Mouse (Mus musculus) limb, embryonic 12.5 days (tissue): ENCODE results near the gene Sox5. TPM values are rescaled to one million over a fixed set of nuclear protein-coding genes. Genes with fewer than 3 reads are reported as not detected.

Source experiments
- ATAC-seq: fragments of 200-750 bp; cut with Nextera tagmentation; 2 replicates; pipeline ENCODE4 v1.8.0; 2017; ENCODE audit warnings: low read depth, moderate TSS enrichment; ENCODE audit not compliant: insufficient number of reproducible peaks, insufficient read depth, low FRiP score, low TSS enrichment
- H3K27ac ChIP-seq: fragments of 300-500 bp; sonication (generic); 2 replicates; pipeline ENCODE4 v1.5.1; 2016; ENCODE audit warnings: mild to moderate bottlenecking, moderate library complexity
- H3K27me3 ChIP-seq: fragments of 300-500 bp; sonication (generic); 2 replicates; pipeline ENCODE4 v1.6.1; 2016; ENCODE audit warnings: mild to moderate bottlenecking, moderate library complexity
- H3K36me3 ChIP-seq: fragments of 300-500 bp; sonication (generic); 2 replicates; pipeline ENCODE4 v1.6.1; 2016; ENCODE audit warnings: mild to moderate bottlenecking, moderate library complexity
- H3K4me1 ChIP-seq: fragments of 300-500 bp; sonication (generic); replicated peaks from 2 replicates; pipeline ENCODE4 v1.6.1; 2016
- H3K4me2 ChIP-seq: fragments of 300-500 bp; sonication (generic); 2 replicates; pipeline ENCODE4 v1.6.1; 2016; ENCODE audit warnings: mild to moderate bottlenecking, moderate library complexity
- H3K4me3 ChIP-seq: fragments of 300-500 bp; sonication (generic); replicated peaks from 2 replicates; pipeline ENCODE4 v1.5.1; 2016; ENCODE audit warnings: mild to moderate bottlenecking
- H3K9ac ChIP-seq: fragments of 300-500 bp; sonication (generic); replicated peaks from 2 replicates; pipeline ENCODE4 v1.6.1; 2016; ENCODE audit warnings: mild to moderate bottlenecking, moderate library complexity
- H3K9me3 ChIP-seq: fragments of 300-500 bp; sonication (generic); 2 replicates; pipeline ENCODE4 v1.6.1; 2016; ENCODE audit warnings: mild to moderate bottlenecking, moderate library complexity
- WGBS: fragments of 180-500 bp; shearing (Covaris S2); methylation state at CpG from one replicate; pipeline ENCODE4 v1.1.7; 2016; 5-methylcytosine and 5-hydroxymethylcytosine counted together
- polyA plus RNA-seq: library from polyadenylated mRNA; unstranded; fragments of >200 nt; fragmentation: Nextera tagmentation; extraction: Ambion mirVana; gene quantifications from 2 replicates; pipeline ENCODE4 v1.2.1, GENCODE M21; 2016

Gene Sox5
- polyA plus RNA-seq, 1 experiment from 2014 or later = 96.1 TPM

DNA sequence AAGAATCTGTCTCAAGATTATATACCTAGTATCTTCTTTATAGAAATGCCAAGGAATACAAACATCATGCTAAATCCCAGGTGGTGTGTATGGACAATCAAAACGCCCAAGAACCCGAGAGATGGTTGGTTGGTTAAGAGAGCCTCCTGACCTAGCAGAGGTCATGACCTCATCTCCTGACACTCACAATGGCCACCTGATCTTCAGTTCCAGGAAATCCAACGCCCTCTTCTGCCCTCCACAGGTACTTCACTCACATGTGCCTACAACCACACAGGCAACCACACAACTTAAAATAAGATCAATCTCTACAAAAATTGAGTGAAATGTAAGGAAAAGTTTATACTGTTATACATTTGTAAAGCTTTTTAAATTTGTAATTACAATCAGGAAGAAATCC is 12.6 kb upstream of the Sox5 start:
- Histone ChIP-seq H3K4me3 (no peak overlapping the region), H3K9ac (no peak overlapping the region), H3K36me3 (no peaks in the 10 kb centered on the region), H3K27me3 (peaks cover 9% of the 10 kb centered on the region; the same call in 1 of the 2 replicates), H3K27ac (no peak overlapping the region), H3K4me2 (no peak overlapping the region), H3K4me1 (peaks cover 3% of the 10 kb centered on the region; the same call in 1 of the 2 replicates), H3K9me3 (no peaks in the 10 kb centered on the region)
- no peak for ATAC-seq
- WGBS = 68% methylated on average over 3 of the region's 3 CpGs

DNA sequence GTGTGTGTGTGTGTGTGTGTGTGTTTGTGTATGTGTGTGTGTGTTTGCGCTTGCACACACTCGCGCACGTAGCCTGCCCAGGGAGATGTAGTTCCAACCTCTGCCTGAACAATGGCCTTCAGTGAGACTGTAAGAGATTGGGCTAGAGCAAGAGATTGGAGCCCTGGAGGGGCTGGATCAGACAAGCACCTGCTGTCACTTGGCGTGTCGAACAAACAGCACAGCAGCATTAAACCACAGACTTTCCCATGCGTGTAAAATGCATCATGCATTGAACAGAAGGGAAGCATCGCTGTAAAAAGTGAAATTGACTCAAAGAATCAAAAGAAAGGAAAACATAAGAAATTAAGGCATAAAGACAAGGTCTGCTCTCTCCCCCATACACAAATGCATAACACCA is 11.1 kb upstream of the Sox5 start:
- H3K36me3 ChIP-seq = no peaks in the 10 kb centered on the region
- no peak for ATAC-seq
- no peak overlapping the region for H3K4me3 ChIP-seq
- H3K9ac ChIP-seq = no peak overlapping the region
- peaks cover 9% of the 10 kb centered on the region for H3K4me1 ChIP-seq
- peaks cover 9% of the 10 kb centered on the region; the same call in 1 of the 2 replicates for H3K27me3 ChIP-seq
- WGBS = 89% methylated on average over 8 of the region's 8 CpGs
- H3K9me3 ChIP-seq = no peaks in the 10 kb centered on the region
- H3K4me2 ChIP-seq = no peak overlapping the region
- H3K27ac ChIP-seq = no peak overlapping the region

DNA sequence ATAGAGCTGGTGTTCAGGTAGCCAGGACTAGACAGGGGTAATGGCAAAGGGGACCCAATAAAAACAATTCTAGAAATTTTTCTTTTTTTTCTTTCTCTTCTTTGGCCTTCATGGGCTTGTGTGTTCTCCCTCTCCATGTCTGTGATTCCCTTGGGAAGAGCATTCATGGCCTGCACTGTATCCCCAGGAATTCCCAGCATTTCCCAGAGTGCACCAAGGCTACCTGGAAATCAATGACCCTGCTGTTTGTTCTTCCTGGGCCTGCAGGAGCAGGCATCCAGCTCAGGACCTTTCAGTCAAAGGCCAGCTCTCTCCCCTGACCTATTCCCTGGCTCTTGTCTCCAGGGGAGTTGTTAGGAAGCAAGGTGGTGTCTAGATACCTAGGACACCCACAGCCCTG is 1.5 kb upstream of the Sox5 start:
- H3K36me3 ChIP-seq = no peaks in the 10 kb centered on the region
- ATAC-seq = no peak
- no peak overlapping the region for H3K27ac ChIP-seq
- H3K4me1 ChIP-seq = peaks cover 23% of the 10 kb centered on the region
- H3K27me3 ChIP-seq = peaks cover 20% of the 10 kb centered on the region
- H3K4me3 ChIP-seq = 0 out of 2 replicates have a peak overlapping the region, but pooled peaks have one; percentile 76
- H3K9me3 ChIP-seq = no peaks in the 10 kb centered on the region
- no peak overlapping the region for H3K9ac ChIP-seq
- H3K4me2 ChIP-seq = no peak overlapping the region; the same call in 1 of the 2 replicates

DNA sequence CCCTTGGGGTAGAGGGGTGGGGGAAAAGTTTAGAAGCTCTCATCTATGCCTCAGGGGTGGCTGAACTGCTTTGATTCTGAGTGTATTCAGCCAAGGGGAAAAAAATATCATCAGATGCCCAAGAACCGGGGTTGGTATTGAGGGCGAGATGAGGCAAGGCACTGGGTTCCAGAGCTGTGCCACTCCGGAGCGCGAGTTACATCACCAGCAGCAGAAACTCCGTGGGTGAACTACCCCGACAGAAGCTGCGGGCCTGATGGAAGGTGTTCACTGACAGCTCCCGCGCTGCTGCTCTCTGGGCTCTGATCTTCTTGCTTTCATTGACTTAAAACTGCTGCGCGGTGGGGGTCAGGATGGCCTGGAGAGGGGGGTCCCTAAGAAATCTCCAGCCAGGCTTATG is 1.1 kb upstream of the Sox5 start:
- 11% methylated on average over 12 of the region's 12 CpGs for WGBS
- no peaks in the 10 kb centered on the region for H3K9me3 ChIP-seq
- H3K4me1 ChIP-seq = peaks cover 23% of the 10 kb centered on the region
- no peaks in the 10 kb centered on the region for H3K36me3 ChIP-seq
- ATAC-seq = no peak
- no peak overlapping the region for H3K27ac ChIP-seq
- peaks cover 20% of the 10 kb centered on the region for H3K27me3 ChIP-seq
- peak overlapping the region; percentile 93 for H3K4me2 ChIP-seq
- H3K4me3 ChIP-seq = peak overlapping the region; percentile 76
- H3K9ac ChIP-seq = peak overlapping the region; percentile 81; the same call in 1 of the 2 replicates

DNA sequence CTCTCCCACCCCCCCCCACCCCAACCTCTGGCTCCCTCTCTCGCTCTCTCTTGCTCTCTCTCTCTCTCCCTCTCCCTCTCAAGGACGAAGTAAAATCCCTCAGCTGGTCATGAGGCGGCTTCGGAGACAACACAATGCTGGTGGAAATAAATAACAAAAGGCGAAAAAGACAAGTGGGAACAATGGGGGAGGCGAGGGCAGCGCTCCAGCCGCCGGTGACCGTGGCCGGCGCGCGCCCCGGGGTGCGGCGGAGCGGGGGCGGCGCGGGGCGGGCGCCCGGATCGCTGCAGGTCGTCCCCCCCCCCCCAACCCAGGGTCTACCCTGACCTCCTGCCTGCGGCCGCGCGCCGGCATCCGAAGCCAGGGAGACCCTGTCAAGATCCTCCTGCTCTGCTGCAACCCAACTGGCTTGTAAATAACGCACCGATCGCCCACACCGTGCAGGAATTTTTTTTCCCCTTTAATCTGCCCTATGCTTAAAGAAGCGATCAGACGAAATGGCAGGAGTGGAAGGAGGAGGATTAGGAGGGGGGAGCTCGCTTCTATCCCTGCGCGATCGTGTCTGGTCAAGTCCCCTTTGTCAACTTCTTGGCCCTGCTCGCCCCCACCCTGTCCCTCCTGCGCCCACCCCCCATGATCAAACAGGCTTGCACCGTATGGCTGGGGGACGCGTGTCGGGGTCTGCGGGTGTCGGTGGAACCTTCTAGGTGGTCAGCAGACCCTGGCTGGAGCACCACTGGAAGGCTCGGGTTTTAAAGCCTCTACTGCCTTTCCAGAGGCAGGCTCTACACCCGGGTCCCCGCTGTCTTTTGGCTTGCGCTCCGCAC is 467 bp upstream of the Sox5 start:
- peaks cover 27% of the 10 kb centered on the region for H3K4me1 ChIP-seq
- H3K9me3 ChIP-seq = no peaks in the 10 kb centered on the region
- no peak overlapping the region for H3K27ac ChIP-seq
- no peaks in the 10 kb centered on the region for H3K36me3 ChIP-seq
- H3K27me3 ChIP-seq = peaks cover 20% of the 10 kb centered on the region
- H3K9ac ChIP-seq = peak overlapping the region; percentile 81
- peak overlapping the region; percentile 93 for H3K4me2 ChIP-seq
- WGBS = under 1% methylated on average over 43 of the region's 55 CpGs
- ATAC-seq = peak; percentile 38
- peak overlapping the region; percentile 76 for H3K4me3 ChIP-seq

DNA sequence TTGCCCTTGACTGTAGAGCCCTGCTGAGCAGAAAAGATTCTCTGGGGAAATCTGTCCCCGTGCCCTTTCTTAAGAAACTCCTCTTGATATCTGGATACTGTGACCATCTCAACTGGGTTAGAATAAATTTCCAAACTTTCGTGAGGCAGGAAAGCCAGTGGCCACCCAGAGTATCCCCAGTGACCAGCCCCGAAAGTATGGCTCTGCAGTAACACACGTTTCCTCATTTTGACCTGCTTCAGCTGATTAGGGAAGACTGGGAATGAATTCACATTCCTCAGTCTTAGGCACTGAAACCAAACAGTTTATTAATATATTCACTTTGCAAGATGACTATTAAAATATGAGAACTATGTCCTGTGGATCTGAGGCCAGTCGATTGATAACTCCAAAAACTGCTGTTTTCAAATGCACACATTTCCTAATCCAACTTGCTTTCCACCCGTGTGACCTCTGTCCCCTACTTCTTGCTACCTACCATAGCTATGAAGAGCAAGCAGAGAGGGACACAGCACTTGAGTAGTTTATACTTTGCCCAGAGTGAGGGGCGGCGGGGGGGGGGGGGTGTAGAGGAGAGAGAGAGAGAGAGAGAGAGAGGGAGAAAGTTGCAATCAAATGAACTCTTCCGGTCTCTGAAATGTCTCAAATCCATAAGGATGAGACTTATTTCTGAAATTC is 1.0 kb downstream of the Sox5 start:
- no peak for ATAC-seq
- no peaks in the 10 kb centered on the region for H3K36me3 ChIP-seq
- 20% methylated on average over 8 of the region's 9 CpGs for WGBS
- peak overlapping the region; percentile 93 for H3K4me2 ChIP-seq
- H3K4me1 ChIP-seq = peaks cover 30% of the 10 kb centered on the region
- peaks cover 15% of the 10 kb centered on the region for H3K27me3 ChIP-seq
- H3K9ac ChIP-seq = peak overlapping the region; percentile 81
- peak overlapping the region; percentile 76 for H3K4me3 ChIP-seq
- 0 out of 2 replicates have a peak overlapping the region, but pooled peaks have one; percentile 64 for H3K27ac ChIP-seq
- no peaks in the 10 kb centered on the region for H3K9me3 ChIP-seq

DNA sequence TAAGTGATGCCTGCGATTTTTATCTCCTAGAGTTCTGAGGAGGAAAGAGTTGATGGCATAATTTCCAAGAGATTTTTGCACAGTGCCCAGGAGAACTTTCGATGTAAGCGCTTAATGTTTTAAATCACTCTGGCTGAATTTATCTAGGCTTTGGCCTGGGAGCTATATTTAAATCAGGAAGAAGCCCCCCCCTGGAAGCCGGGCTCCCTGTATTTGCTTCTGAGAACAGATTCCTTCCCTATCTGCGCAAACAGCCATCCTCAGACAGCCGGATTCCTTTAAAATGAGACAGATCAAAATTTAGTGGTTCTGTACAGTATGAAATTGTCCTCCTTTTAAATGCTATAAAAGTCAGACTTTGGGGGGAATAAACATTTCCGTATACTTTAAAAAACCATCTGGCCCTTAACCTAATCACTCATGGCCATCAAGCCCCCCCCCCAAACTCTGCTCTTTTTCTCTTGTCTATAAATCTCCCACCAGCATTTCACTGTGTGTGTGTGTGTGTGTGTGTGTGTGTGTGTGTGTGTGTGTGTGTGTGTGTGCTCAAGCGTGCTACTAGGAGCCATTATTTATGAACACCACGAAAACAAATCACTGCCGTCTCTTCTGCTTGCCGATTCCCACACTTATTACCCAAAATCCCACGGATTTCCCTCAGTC is 1.7 kb downstream of the Sox5 start:
- Histone ChIP-seq H3K27ac (no peak overlapping the region), H3K36me3 (no peaks in the 10 kb centered on the region), H3K9me3 (no peaks in the 10 kb centered on the region), H3K9ac (no peak overlapping the region), H3K27me3 (peaks cover 15% of the 10 kb centered on the region), H3K4me2 (peak overlapping the region; percentile 93), H3K4me1 (peaks cover 37% of the 10 kb centered on the region), H3K4me3 (peak overlapping the region; percentile 76)
- no peak for ATAC-seq
- WGBS = 37% methylated on average over 12 of the region's 12 CpGs

DNA sequence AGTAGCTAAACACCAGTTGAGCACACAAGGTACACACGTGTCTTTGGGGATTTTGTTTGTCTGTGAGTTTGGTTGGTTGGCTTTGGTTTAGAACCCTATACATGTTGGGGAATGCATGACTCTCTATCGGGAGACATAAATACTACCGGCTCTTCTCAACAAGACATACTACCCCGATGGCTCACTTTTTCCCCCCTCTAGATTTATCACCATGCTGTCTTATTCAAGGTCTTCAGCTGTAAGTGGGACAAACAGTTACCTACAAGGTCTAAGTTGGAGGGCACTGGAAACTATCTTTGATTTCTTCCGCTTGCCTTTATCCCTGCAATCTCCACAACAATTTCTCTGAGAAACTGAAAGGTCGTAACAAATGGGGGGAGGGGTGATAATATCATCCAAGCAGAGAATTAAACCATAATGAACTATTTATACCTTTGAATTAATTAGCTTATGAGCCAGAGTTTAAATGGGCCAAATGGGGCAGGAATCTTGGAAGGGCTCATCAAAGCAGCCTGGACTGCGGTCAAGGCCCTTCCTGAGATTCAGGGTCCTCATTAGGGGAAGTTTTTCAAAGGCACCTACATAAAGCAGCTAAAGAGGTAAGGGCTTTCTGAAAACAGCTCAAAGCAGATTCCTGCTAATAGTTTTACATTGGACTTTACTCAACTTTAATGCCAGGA is 4.3 kb downstream of the Sox5 start:
- Histone ChIP-seq H3K27ac (no peak overlapping the region), H3K36me3 (no peaks in the 10 kb centered on the region), H3K4me3 (no peak overlapping the region), H3K4me2 (no peak overlapping the region), H3K27me3 (no peaks in the 10 kb centered on the region; the same call in 1 of the 2 replicates), H3K4me1 (peaks cover 36% of the 10 kb centered on the region), H3K9ac (no peak overlapping the region), H3K9me3 (no peaks in the 10 kb centered on the region)
- 80% methylated on average over 7 of the region's 7 CpGs for WGBS
- no peak for ATAC-seq

DNA sequence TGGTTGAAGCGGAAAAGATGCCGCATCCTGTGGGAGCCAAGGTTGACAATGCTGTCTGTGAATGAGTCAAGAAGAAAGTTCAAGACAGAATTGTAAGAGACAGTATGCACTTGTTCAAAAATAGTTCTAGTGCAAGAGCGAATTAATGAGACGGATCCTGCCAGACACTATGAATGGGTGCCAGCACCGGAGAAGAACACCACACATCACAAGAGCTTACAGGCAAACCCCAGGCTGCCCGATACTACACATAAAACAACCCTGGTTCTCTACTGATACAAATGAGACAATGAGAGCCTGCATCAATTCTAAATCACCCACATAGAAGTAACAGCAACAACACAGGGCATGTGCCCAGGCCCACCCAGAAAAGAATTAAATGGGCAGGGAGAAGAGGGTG is 8.0 kb downstream of the Sox5 start:
- 91% methylated on average over 6 of the region's 6 CpGs for WGBS
- Histone ChIP-seq H3K36me3 (no peaks in the 10 kb centered on the region), H3K4me2 (no peak overlapping the region), H3K4me1 (peaks cover 42% of the 10 kb centered on the region), H3K27me3 (no peaks in the 10 kb centered on the region), H3K9me3 (no peaks in the 10 kb centered on the region), H3K9ac (no peak overlapping the region), H3K27ac (no peak overlapping the region), H3K4me3 (no peak overlapping the region)
- ATAC-seq = no peak

DNA sequence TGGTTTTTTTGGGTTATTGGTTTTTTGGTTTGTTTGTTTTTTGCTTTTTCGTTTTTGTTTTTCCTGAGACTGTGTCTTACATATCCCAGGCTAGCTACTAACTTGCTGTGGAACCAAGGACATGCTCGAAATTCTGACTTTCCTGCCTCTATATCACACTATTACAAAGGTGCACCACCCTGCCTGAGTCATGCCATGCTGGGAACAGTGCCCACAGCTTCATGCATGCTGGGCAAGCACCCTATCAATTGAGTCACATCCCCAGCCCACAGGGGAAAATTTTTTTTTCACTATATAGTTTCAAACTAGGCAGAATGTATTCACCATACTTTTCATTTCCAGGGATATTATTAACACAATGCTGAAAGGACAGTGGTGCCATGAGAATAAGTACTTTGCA is 8.8 kb downstream of the Sox5 start:
- Histone ChIP-seq H3K27me3 (no peaks in the 10 kb centered on the region), H3K36me3 (no peaks in the 10 kb centered on the region), H3K27ac (no peak overlapping the region), H3K4me3 (no peak overlapping the region), H3K9ac (no peak overlapping the region), H3K9me3 (no peaks in the 10 kb centered on the region), H3K4me1 (peaks cover 45% of the 10 kb centered on the region), H3K4me2 (no peak overlapping the region)
- WGBS = 84% methylated on average over 2 of the region's 2 CpGs
- no peak for ATAC-seq
